Mouse (Mus musculus): ENCODE measurements around the gene Dnaaf2. TPM values are rescaled to one million over a fixed set of nuclear protein-coding genes. Genes with fewer than 3 reads are reported as not detected.
A peak's percentile ranks its signal among the peaks of the same experiment; 100 is the strongest.
"Not testable (repeated sequence)": the region's sequence is repeated elsewhere in the genome, so short reads cannot be mapped to it uniquely, and the experiment has no call there.

Gene Dnaaf2
- polyA plus RNA-seq, 2 experiments, result 5.6 to 6.7 TPM

GRCm38 (mm10) chr12:69168461-69169106, 29.6 kb downstream of the Dnaaf2 start, which contains the start of gene Lrr1:
Gene Lrr1, plus strand, starts transcription at chr12:69168814.
- H3K4me3 ChIP-seq (replicated peaks; ENCODE audit: low read length), result peak within 1 kb of the TSS; percentile 70
- H3K27ac ChIP-seq (replicated peaks; ENCODE audit: low read depth, low read length), result peak within 1 kb of the TSS; percentile 88
- no peaks in the 10 kb centered on the region for H3K9me3 ChIP-seq (ENCODE audit: control insufficient read depth, low read length)
- peak within 1 kb of the TSS; percentile 75 for H3K9ac ChIP-seq (ENCODE audit: low read depth, low read length, severe bottlenecking)
- peaks cover 3% of the 10 kb centered on the region for H3K36me3 ChIP-seq (ENCODE audit: control insufficient read depth, insufficient read depth, low read length)
- H3K4me2 ChIP-seq (replicated peaks; ENCODE audit: low read depth, low read length, severe bottlenecking), result peak within 1 kb of the TSS; percentile 85
- ATAC-seq (ENCODE audit: low FRiP score, low read depth), result peak; percentile 94
- DNase-seq (ENCODE audit: low spot score), result peak; percentile 81
- TF ChIP-seq POLR2A (IDR thresholded peaks at IDR 0.05; ENCODE audit: borderline replicate concordance, extremely low read depth, insufficient read depth, insufficient read length), result 0 out of 2 replicates have a peak, but pooled peaks have one; percentile 26
- 0 out of 2 replicates have a peak, but pooled peaks cover 3% of the 10 kb centered on the region for H3K4me1 ChIP-seq (ENCODE audit: control insufficient read depth, insufficient read depth, low read length)
- H3K27me3 ChIP-seq (ENCODE audit: control insufficient read depth, insufficient read depth, low read length), result no peaks in the 10 kb centered on the region
- under 1% methylated on average over 39 of the region's 40 CpGs for WGBS

GRCm38 (mm10) chr12:69167656-69168460, 30.4 kb downstream of the Dnaaf2 start:
- WGBS, result 8% methylated on average over 18 of the region's 18 CpGs
- peak overlapping the region; percentile 85 for H3K4me2 ChIP-seq (replicated peaks; ENCODE audit: low read depth, low read length, severe bottlenecking)

GRCm38 (mm10) chr12:69166861-69167581, 31.2 kb downstream of the Dnaaf2 start:
- 69% methylated on average over 8 of the region's 8 CpGs for WGBS
- H3K9ac ChIP-seq (ENCODE audit: low read depth, low read length, severe bottlenecking); H3K36me3 ChIP-seq (ENCODE audit: control insufficient read depth, insufficient read depth, low read length); DNase-seq (ENCODE audit: low spot score); H3K27me3 ChIP-seq (ENCODE audit: control insufficient read depth, insufficient read depth, low read length); H3K27ac ChIP-seq (replicated peaks; ENCODE audit: low read depth, low read length); H3K4me2 ChIP-seq (replicated peaks; ENCODE audit: low read depth, low read length, severe bottlenecking); H3K4me1 ChIP-seq (ENCODE audit: control insufficient read depth, insufficient read depth, low read length); ATAC-seq (ENCODE audit: low FRiP score, low read depth); H3K4me3 ChIP-seq (replicated peaks; ENCODE audit: low read length); H3K9me3 ChIP-seq (ENCODE audit: control insufficient read depth, low read length): not testable (repeated sequence)

More at GRCm38 (mm10) chr12:69167656-69168460, 30.4 kb downstream of the Dnaaf2 start:
- DNase-seq (ENCODE audit: low spot score) (no peak), ATAC-seq (ENCODE audit: low FRiP score, low read depth) (peak; percentile 36; the same call in 1 of the 2 replicates)
- H3K9ac ChIP-seq (ENCODE audit: low read depth, low read length, severe bottlenecking), result peak overlapping the region; percentile 75
- TF ChIP-seq POLR2A (IDR thresholded peaks at IDR 0.05; ENCODE audit: borderline replicate concordance, extremely low read depth, insufficient read depth, insufficient read length), result peak; percentile 34; the same call in 1 of the 2 replicates
- no peaks in the 10 kb centered on the region for H3K27me3 ChIP-seq (ENCODE audit: control insufficient read depth, insufficient read depth, low read length)
- H3K36me3 ChIP-seq (ENCODE audit: control insufficient read depth, insufficient read depth, low read length), result peaks cover 3% of the 10 kb centered on the region; the same call in 1 of the 2 replicates
- 0 out of 2 replicates have a peak, but pooled peaks cover 3% of the 10 kb centered on the region for H3K4me1 ChIP-seq (ENCODE audit: control insufficient read depth, insufficient read depth, low read length)
- no peak overlapping the region for H3K27ac ChIP-seq (replicated peaks; ENCODE audit: low read depth, low read length)
- H3K4me3 ChIP-seq (replicated peaks; ENCODE audit: low read length), result peak overlapping the region; percentile 70
- H3K9me3 ChIP-seq (ENCODE audit: control insufficient read depth, low read length), result no peaks in the 10 kb centered on the region

- DNase-seq (ENCODE audit: low spot score) (no peak), ATAC-seq (ENCODE audit: low FRiP score, low read depth) (no peak)
- H3K27ac ChIP-seq (replicated peaks; ENCODE audit: low read depth, low read length), result no peak overlapping the region
- no peaks in the 10 kb centered on the region for H3K27me3 ChIP-seq (ENCODE audit: control insufficient read depth, insufficient read depth, low read length)
- no peaks in the 10 kb centered on the region for H3K9me3 ChIP-seq (ENCODE audit: control insufficient read depth, low read length)
- H3K4me2 ChIP-seq (replicated peaks; ENCODE audit: low read depth, low read length, severe bottlenecking), result no peak overlapping the region
- no peak for TF ChIP-seq POLR2A (IDR thresholded peaks at IDR 0.05; ENCODE audit: borderline replicate concordance, extremely low read depth, insufficient read depth, insufficient read length)
- H3K9ac ChIP-seq (ENCODE audit: low read depth, low read length, severe bottlenecking), result no peak overlapping the region
- no peak overlapping the region for H3K4me3 ChIP-seq (replicated peaks; ENCODE audit: low read length)
- no peaks in the 10 kb centered on the region for H3K36me3 ChIP-seq (ENCODE audit: control insufficient read depth, insufficient read depth, low read length)
- 0 out of 2 replicates have a peak, but pooled peaks cover 3% of the 10 kb centered on the region for H3K4me1 ChIP-seq (ENCODE audit: control insufficient read depth, insufficient read depth, low read length)
- 51% methylated on average over 3 of the region's 3 CpGs for WGBS
Observed at GRCm38 (mm10) chr12:69164904-69165303, 33.3 kb downstream of the Dnaaf2 start.

- not testable (repeated sequence) for H3K27me3 ChIP-seq (ENCODE audit: control insufficient read depth, insufficient read depth, low read length); H3K4me1 ChIP-seq (ENCODE audit: control insufficient read depth, insufficient read depth, low read length); H3K4me2 ChIP-seq (replicated peaks; ENCODE audit: low read depth, low read length, severe bottlenecking); ATAC-seq (ENCODE audit: low FRiP score, low read depth); H3K36me3 ChIP-seq (ENCODE audit: control insufficient read depth, insufficient read depth, low read length); DNase-seq (ENCODE audit: low spot score); H3K27ac ChIP-seq (replicated peaks; ENCODE audit: low read depth, low read length); H3K9ac ChIP-seq (ENCODE audit: low read depth, low read length, severe bottlenecking); H3K9me3 ChIP-seq (ENCODE audit: control insufficient read depth, low read length); H3K4me3 ChIP-seq (replicated peaks; ENCODE audit: low read length)
- WGBS, result 84% methylated on average over 4 of the region's 4 CpGs
Observed at GRCm38 (mm10) chr12:69163586-69163985, 34.6 kb downstream of the Dnaaf2 start.

- not testable (repeated sequence) for H3K9ac ChIP-seq (ENCODE audit: low read depth, low read length, severe bottlenecking); H3K4me1 ChIP-seq (ENCODE audit: control insufficient read depth, insufficient read depth, low read length); H3K27ac ChIP-seq (replicated peaks; ENCODE audit: low read depth, low read length); H3K9me3 ChIP-seq (ENCODE audit: control insufficient read depth, low read length); ATAC-seq (ENCODE audit: low FRiP score, low read depth); H3K27me3 ChIP-seq (ENCODE audit: control insufficient read depth, insufficient read depth, low read length); H3K4me3 ChIP-seq (replicated peaks; ENCODE audit: low read length); DNase-seq (ENCODE audit: low spot score); H3K4me2 ChIP-seq (replicated peaks; ENCODE audit: low read depth, low read length, severe bottlenecking)
- 86% methylated on average over 2 of the region's 2 CpGs for WGBS
- peaks cover 23% of the 10 kb centered on the region for H3K36me3 ChIP-seq (ENCODE audit: control insufficient read depth, insufficient read depth, low read length)
Observed at GRCm38 (mm10) chr12:69160677-69161076, 37.6 kb downstream of the Dnaaf2 start.
